Mouse (Mus musculus): ENCODE data around the gene Oxct1. TPM values are rescaled to one million over a fixed set of nuclear protein-coding genes. Genes with fewer than 3 reads are reported as not detected.
A peak's percentile ranks its signal among the peaks of the same experiment; 100 is the strongest.

Oxct1 gene
- polyA plus RNA-seq, 1 experiment from 2014 or later = 200 TPM

- 81% methylated on average over 2 of the region's 2 CpGs for WGBS
- no peaks in the 10 kb centered on the region for H3K27me3 ChIP-seq
- no peak overlapping the region for H3K27ac ChIP-seq
- H3K36me3 ChIP-seq = no peaks in the 10 kb centered on the region
- H3K4me2 ChIP-seq (replicated peaks) = no peak overlapping the region
- H3K9me3 ChIP-seq (replicated peaks) = peaks cover 8% of the 10 kb centered on the region
- no peak overlapping the region for H3K4me3 ChIP-seq
- ATAC-seq (ENCODE audit: low FRiP score) = no peak
- H3K4me1 ChIP-seq = no peaks in the 10 kb centered on the region
- H3K9ac ChIP-seq = no peak overlapping the region
Observed at GRCm38 (mm10) chr15:4000536-4000935, 25.6 kb upstream of the Oxct1 start.

GRCm38 (mm10) chr15:4013873-4014272 is 12.3 kb upstream of the Oxct1 start:
- Histone ChIP-seq H3K4me1 (no peaks in the 10 kb centered on the region), H3K9me3 (replicated peaks) (no peaks in the 10 kb centered on the region), H3K27me3 (no peaks in the 10 kb centered on the region), H3K4me3 (no peak overlapping the region), H3K27ac (no peak overlapping the region), H3K36me3 (no peaks in the 10 kb centered on the region), H3K9ac (no peak overlapping the region), H3K4me2 (replicated peaks) (no peak overlapping the region)
- WGBS = 70% methylated on average over 2 of the region's 2 CpGs
- peak; percentile 72; the same call in 1 of the 2 replicates for ATAC-seq (ENCODE audit: low FRiP score)

GRCm38 (mm10) chr15:4020711-4021110 is 5.5 kb upstream of the Oxct1 start:
- H3K9me3 ChIP-seq (replicated peaks) = no peaks in the 10 kb centered on the region
- H3K9ac ChIP-seq = no peak overlapping the region
- WGBS = 76% methylated on average over 4 of the region's 4 CpGs
- H3K36me3 ChIP-seq = no peaks in the 10 kb centered on the region
- no peak overlapping the region for H3K27ac ChIP-seq
- H3K27me3 ChIP-seq = 0 out of 2 replicates have a peak, but pooled peaks cover 3% of the 10 kb centered on the region
- H3K4me1 ChIP-seq = peaks cover 3% of the 10 kb centered on the region
- H3K4me3 ChIP-seq = no peak overlapping the region
- H3K4me2 ChIP-seq (replicated peaks) = no peak overlapping the region
- no peak for ATAC-seq (ENCODE audit: low FRiP score)

- no peak for ATAC-seq (ENCODE audit: low FRiP score)
- H3K4me3 ChIP-seq = no peak overlapping the region
- 0 out of 2 replicates have a peak, but pooled peaks cover 3% of the 10 kb centered on the region for H3K27me3 ChIP-seq
- WGBS = 93% methylated on average over 2 of the region's 2 CpGs
- H3K9me3 ChIP-seq (replicated peaks) = no peaks in the 10 kb centered on the region
- H3K9ac ChIP-seq = no peak overlapping the region
- H3K4me2 ChIP-seq (replicated peaks) = no peak overlapping the region
- H3K27ac ChIP-seq = no peak overlapping the region
- peaks cover 15% of the 10 kb centered on the region for H3K4me1 ChIP-seq
- H3K36me3 ChIP-seq = no peaks in the 10 kb centered on the region
Observed at GRCm38 (mm10) chr15:4023747-4024146, 2.4 kb upstream of the Oxct1 start.

- H3K9ac ChIP-seq = no peak overlapping the region
- 86% methylated on average over 13 of the region's 13 CpGs for WGBS
- H3K27ac ChIP-seq = no peak overlapping the region
- 0 out of 2 replicates have a peak, but pooled peaks cover 3% of the 10 kb centered on the region for H3K27me3 ChIP-seq
- no peaks in the 10 kb centered on the region for H3K9me3 ChIP-seq (replicated peaks)
- no peaks in the 10 kb centered on the region for H3K36me3 ChIP-seq
- no peak overlapping the region for H3K4me2 ChIP-seq (replicated peaks)
- peaks cover 15% of the 10 kb centered on the region for H3K4me1 ChIP-seq
- ATAC-seq (ENCODE audit: low FRiP score) = no peak
- no peak overlapping the region for H3K4me3 ChIP-seq
Observed at GRCm38 (mm10) chr15:4024726-4025507, 1.3 kb upstream of the Oxct1 start.

GRCm38 (mm10) chr15:4025508-4025904 is 677 bp upstream of the Oxct1 start:
- H3K27ac ChIP-seq = no peak overlapping the region
- ATAC-seq (ENCODE audit: low FRiP score) = no peak
- peak overlapping the region; percentile 63; the same call in 1 of the 2 replicates for H3K4me3 ChIP-seq
- WGBS = 71% methylated on average over 11 of the region's 11 CpGs
- H3K27me3 ChIP-seq = 0 out of 2 replicates have a peak, but pooled peaks cover 3% of the 10 kb centered on the region
- H3K9me3 ChIP-seq (replicated peaks) = no peaks in the 10 kb centered on the region
- peak overlapping the region; percentile 66 for H3K4me2 ChIP-seq (replicated peaks)
- H3K36me3 ChIP-seq = no peaks in the 10 kb centered on the region
- peaks cover 15% of the 10 kb centered on the region for H3K4me1 ChIP-seq
- H3K9ac ChIP-seq = peak overlapping the region; percentile 67; the same call in 1 of the 2 replicates

- ATAC-seq (ENCODE audit: low FRiP score) = peak; percentile 86
- Histone ChIP-seq H3K36me3 (no peaks in the 10 kb centered on the region), H3K27ac (peak overlapping the region; percentile 91), H3K4me3 (peak overlapping the region; percentile 63), H3K4me1 (peaks cover 15% of the 10 kb centered on the region), H3K9me3 (replicated peaks) (no peaks in the 10 kb centered on the region), H3K27me3 (0 out of 2 replicates have a peak, but pooled peaks cover 3% of the 10 kb centered on the region), H3K4me2 (replicated peaks) (peak overlapping the region; percentile 66), H3K9ac (peak overlapping the region; percentile 67)
- under 1% methylated on average over 65 of the region's 65 CpGs for WGBS
Observed at GRCm38 (mm10) chr15:4026831-4027584, 825 bp downstream of the Oxct1 start.

GRCm38 (mm10) chr15:4027671-4028410 is 1.7 kb downstream of the Oxct1 start:
- 13% methylated on average over 6 of the region's 6 CpGs for WGBS
- H3K4me1 ChIP-seq = peaks cover 15% of the 10 kb centered on the region
- peak overlapping the region; percentile 63 for H3K4me3 ChIP-seq
- H3K9ac ChIP-seq = peak overlapping the region; percentile 67
- 0 out of 2 replicates have a peak, but pooled peaks cover 3% of the 10 kb centered on the region for H3K27me3 ChIP-seq
- ATAC-seq (ENCODE audit: low FRiP score) = no peak; the same call in 1 of the 2 replicates
- peak overlapping the region; percentile 91; the same call in 1 of the 2 replicates for H3K27ac ChIP-seq
- H3K4me2 ChIP-seq (replicated peaks) = peak overlapping the region; percentile 66
- no peaks in the 10 kb centered on the region for H3K9me3 ChIP-seq (replicated peaks)
- H3K36me3 ChIP-seq = no peaks in the 10 kb centered on the region

GRCm38 (mm10) chr15:4028411-4028700 is 2.2 kb downstream of the Oxct1 start:
- Histone ChIP-seq H3K36me3 (no peaks in the 10 kb centered on the region), H3K4me3 (no peak overlapping the region), H3K9me3 (replicated peaks) (no peaks in the 10 kb centered on the region), H3K27me3 (no peaks in the 10 kb centered on the region), H3K4me1 (peaks cover 15% of the 10 kb centered on the region), H3K27ac (no peak overlapping the region), H3K4me2 (replicated peaks) (no peak overlapping the region; the same call in 1 of the 2 replicates), H3K9ac (no peak overlapping the region)
- ATAC-seq (ENCODE audit: low FRiP score) = no peak
- WGBS = 81% methylated on average over 6 of the region's 6 CpGs

- no peak for ATAC-seq (ENCODE audit: low FRiP score)
- Histone ChIP-seq H3K4me2 (replicated peaks) (no peak overlapping the region), H3K27me3 (no peaks in the 10 kb centered on the region), H3K36me3 (no peaks in the 10 kb centered on the region), H3K4me1 (peaks cover 15% of the 10 kb centered on the region), H3K9me3 (replicated peaks) (no peaks in the 10 kb centered on the region), H3K27ac (no peak overlapping the region), H3K9ac (no peak overlapping the region), H3K4me3 (no peak overlapping the region)
Observed at GRCm38 (mm10) chr15:4028960-4029359, 2.8 kb downstream of the Oxct1 start.

GRCm38 (mm10) chr15:4033168-4034004 is 7.2 kb downstream of the Oxct1 start:
- H3K27me3 ChIP-seq = no peaks in the 10 kb centered on the region
- peaks cover under 1% of the 10 kb centered on the region; the same call in 1 of the 2 replicates for H3K4me1 ChIP-seq
- H3K9me3 ChIP-seq (replicated peaks) = no peaks in the 10 kb centered on the region
- no peak overlapping the region for H3K4me2 ChIP-seq (replicated peaks)
- H3K9ac ChIP-seq = 0 out of 2 replicates have a peak overlapping the region, but pooled peaks have one; percentile 8
- 88% methylated on average over 3 of the region's 3 CpGs for WGBS
- ATAC-seq (ENCODE audit: low FRiP score) = no peak
- H3K4me3 ChIP-seq = no peak overlapping the region
- H3K27ac ChIP-seq = no peak overlapping the region
- H3K36me3 ChIP-seq = peaks cover 18% of the 10 kb centered on the region

Measured in hindbrain, embryonic 12.5 days (tissue).